Mouse (Mus musculus) G1E (cell line): ENCODE measurements around the gene Ltbp1. TPM values are rescaled to one million over a fixed set of nuclear protein-coding genes. Genes with fewer than 3 reads are reported as not detected.

ENCODE experiments used
- ATAC-seq: 2 replicates; pipeline ENCODE4 v1.8.0; 2016; ENCODE audit warnings: mild to moderate bottlenecking; ENCODE audit not compliant: insufficient number of reproducible peaks, poor library complexity, low FRiP score, severe bottlenecking; ENCODE audit errors: extremely low read depth
- DNase-seq: peaks from one replicate; pipeline ENCODE4 v3.0.0; 2012; ENCODE audit warnings: low spot score
- H3K27me3 ChIP-seq: 2 replicates; pipeline ENCODE4 v1.6.1; 2012; ENCODE audit warnings: mild to moderate bottlenecking, low read length, inconsistent platforms; ENCODE audit not compliant: insufficient read depth
- H3K36me3 ChIP-seq: replicated peaks from 2 replicates; pipeline ENCODE3; 2012; ENCODE audit warnings: mild to moderate bottlenecking, inconsistent platforms
- H3K4me1 ChIP-seq: 2 replicates; pipeline ENCODE4 v1.6.1; 2012; ENCODE audit warnings: low read depth, low read length, inconsistent platforms, mixed read lengths; ENCODE audit not compliant: insufficient read depth
- H3K4me3 ChIP-seq: 2 replicates; pipeline ENCODE4 v1.5.1; 2012; ENCODE audit warnings: low read depth, mild to moderate bottlenecking, inconsistent platforms, low read length, moderate library complexity, mixed read lengths
- H3K9me3 ChIP-seq: replicated peaks from 2 replicates; pipeline ENCODE4 v1.6.1; 2012; ENCODE audit warnings: inconsistent platforms
- CTCF ChIP-seq: IDR thresholded peaks from 2 replicates; pipeline ENCODE4 v1.5.1; 2012; ENCODE audit warnings: low read depth, low read length, inconsistent platforms, mixed read lengths
- GATA1 ChIP-seq: IDR thresholded peaks from 2 replicates; pipeline ENCODE4 v1.6.1; 2012; ENCODE audit warnings: borderline replicate concordance, low read length, inconsistent platforms, mixed read lengths
- GATA2 ChIP-seq: IDR thresholded peaks from 2 replicates; pipeline ENCODE4 v1.6.1; 2012; ENCODE audit warnings: low read depth, low read length, inconsistent platforms, borderline replicate concordance
- POLR2AphosphoS5 ChIP-seq: IDR thresholded peaks from 2 replicates; pipeline ENCODE4 v1.6.1; 2012; ENCODE audit warnings: low read depth, low read length, inconsistent platforms; ENCODE audit not compliant: insufficient replicate concordance
- TAL1 ChIP-seq: conservative IDR thresholded peaks from 2 replicates; pipeline ENCODE4 v1.6.1; 2012; ENCODE audit warnings: low read depth, low read length, inconsistent platforms, mixed read lengths
- polyA plus RNA-seq: library from polyadenylated mRNA; stranded (reverse); fragments of >175 nt; gene quantifications from 2 replicates; pipeline ENCODE4 v1.2.3, GENCODE M21; 2012
- total RNA-seq, 2 experiments: library from RNA; stranded (forward) in 1 of 2; stranded (reverse) in 1 of 2; fragments of 200-1000 nt in 1 of 2; fragments of >200 nt in 1 of 2; fragmentation: Nextera tagmentation in 1 of 2; gene quantifications; 2 replicates each; pipeline ENCODE4 v1.2.3; 2014 to 2017

The Ltbp1 gene
- total and polyA plus RNA-seq, 3 experiments: 0.05 TPM; not detected in 2

GRCm38 (mm10) chr17:75199694-75200093 is 194.3 kb downstream of the Ltbp1 start:
- no peak for DNase-seq
- Histone ChIP-seq H3K27me3 (no peaks in the 10 kb centered on the region), H3K4me1 (no peaks in the 10 kb centered on the region), H3K36me3 (no peaks in the 10 kb centered on the region), H3K9me3 (peaks cover 14% of the 10 kb centered on the region), H3K4me3 (no peak overlapping the region)
- TF ChIP-seq CTCF: no peak
- no peak for TF ChIP-seq TAL1
- no peak for TF ChIP-seq GATA1
- TF ChIP-seq GATA2: no peak
- no peak for TF ChIP-seq POLR2AphosphoS5
- no peak for ATAC-seq

- TF ChIP-seq POLR2AphosphoS5: no peak
- no peak for TF ChIP-seq CTCF
- no peak for TF ChIP-seq TAL1
- no peak for TF ChIP-seq GATA1
- no peak for TF ChIP-seq GATA2
- H3K4me1 ChIP-seq: no peaks in the 10 kb centered on the region
- H3K36me3 ChIP-seq: no peaks in the 10 kb centered on the region
- no peaks in the 10 kb centered on the region for H3K27me3 ChIP-seq
- H3K9me3 ChIP-seq: peaks cover 7% of the 10 kb centered on the region
- ATAC-seq (no peak), DNase-seq (no peak)
- no peak overlapping the region for H3K4me3 ChIP-seq
Observed at GRCm38 (mm10) chr17:75202314-75202713, 196.9 kb downstream of the Ltbp1 start.

GRCm38 (mm10) chr17:75204065-75204464 is 198.7 kb downstream of the Ltbp1 start:
- H3K27me3 ChIP-seq: no peaks in the 10 kb centered on the region
- H3K4me1 ChIP-seq: no peaks in the 10 kb centered on the region
- DNase-seq: no peak
- no peak overlapping the region for H3K4me3 ChIP-seq
- H3K9me3 ChIP-seq: peaks cover 7% of the 10 kb centered on the region
- TF ChIP-seq GATA1 (no peak), GATA2 (no peak), CTCF (no peak), TAL1 (no peak), POLR2AphosphoS5 (no peak)
- H3K36me3 ChIP-seq: no peaks in the 10 kb centered on the region
- ATAC-seq: no peak

- no peak for ATAC-seq
- no peak overlapping the region for H3K4me3 ChIP-seq
- no peaks in the 10 kb centered on the region for H3K36me3 ChIP-seq
- no peaks in the 10 kb centered on the region for H3K4me1 ChIP-seq
- H3K9me3 ChIP-seq: peaks cover 4% of the 10 kb centered on the region
- no peaks in the 10 kb centered on the region for H3K27me3 ChIP-seq
- TF ChIP-seq POLR2AphosphoS5 (no peak), TAL1 (no peak), GATA2 (no peak), CTCF (no peak), GATA1 (no peak)
- DNase-seq: no peak
Observed at GRCm38 (mm10) chr17:75206281-75206680, 200.9 kb downstream of the Ltbp1 start.

GRCm38 (mm10) chr17:75208164-75208698 is 202.9 kb downstream of the Ltbp1 start:
- Histone ChIP-seq H3K27me3 (no peaks in the 10 kb centered on the region), H3K4me1 (no peaks in the 10 kb centered on the region), H3K9me3 (peaks cover 7% of the 10 kb centered on the region), H3K4me3 (no peak overlapping the region), H3K36me3 (no peaks in the 10 kb centered on the region)
- TF ChIP-seq TAL1 (no peak), GATA1 (no peak), POLR2AphosphoS5 (no peak), GATA2 (no peak), CTCF (no peak)
- no peak for DNase-seq
- ATAC-seq: no peak

- Histone ChIP-seq H3K4me3 (no peak overlapping the region), H3K4me1 (no peaks in the 10 kb centered on the region), H3K9me3 (peaks cover 7% of the 10 kb centered on the region), H3K36me3 (no peaks in the 10 kb centered on the region), H3K27me3 (no peaks in the 10 kb centered on the region)
- DNase-seq: no peak
- no peak for ATAC-seq
- no peak for TF ChIP-seq POLR2AphosphoS5
- no peak for TF ChIP-seq GATA1
- TF ChIP-seq TAL1: no peak
- TF ChIP-seq GATA2: no peak
- TF ChIP-seq CTCF: no peak
Observed at GRCm38 (mm10) chr17:75210526-75210925, 205.2 kb downstream of the Ltbp1 start.

GRCm38 (mm10) chr17:75216362-75216761 is 211.0 kb downstream of the Ltbp1 start:
- no peak for ATAC-seq
- peaks cover 6% of the 10 kb centered on the region for H3K9me3 ChIP-seq

More at GRCm38 (mm10) chr17:75216362-75216761, 211.0 kb downstream of the Ltbp1 start:
- Histone ChIP-seq H3K4me1 (no peaks in the 10 kb centered on the region), H3K4me3 (no peak overlapping the region), H3K36me3 (no peaks in the 10 kb centered on the region), H3K27me3 (no peaks in the 10 kb centered on the region)
- no peak for DNase-seq
- TF ChIP-seq POLR2AphosphoS5: no peak
- no peak for TF ChIP-seq GATA2
- TF ChIP-seq TAL1: no peak
- no peak for TF ChIP-seq CTCF
- TF ChIP-seq GATA1: no peak
